Mouse (Mus musculus) forebrain, embryonic 16.5 days (tissue): ENCODE results near the gene Cd24a. TPM values are rescaled to one million over a fixed set of nuclear protein-coding genes. Genes with fewer than 3 reads are reported as not detected.

Experiments used
- ATAC-seq: fragments of 200-750 bp; cut with Nextera tagmentation; 2 replicates; pipeline ENCODE4 v1.8.0; 2017; ENCODE audit warnings: mild to moderate bottlenecking, moderate library complexity
- H3K27ac ChIP-seq: fragments of 300-500 bp; sonication (generic); 2 replicates; pipeline ENCODE4 v1.5.1; 2014; ENCODE audit warnings: low read length, control low read depth
- H3K27me3 ChIP-seq: fragments of 300-500 bp; sonication (generic); replicated peaks from 2 replicates; pipeline ENCODE4 v1.6.1; 2014; ENCODE audit warnings: low read length; ENCODE audit not compliant: control insufficient read depth, insufficient read depth
- H3K36me3 ChIP-seq: fragments of 300-500 bp; sonication (generic); 2 replicates; pipeline ENCODE4 v1.6.1; 2014; ENCODE audit not compliant: control insufficient read depth, insufficient read depth
- H3K4me1 ChIP-seq: fragments of 300-500 bp; sonication (generic); replicated peaks from 2 replicates; pipeline ENCODE4 v1.6.1; 2014; ENCODE audit warnings: low read length; ENCODE audit not compliant: control insufficient read depth, insufficient read depth
- H3K4me2 ChIP-seq: fragments of 300-500 bp; sonication (generic); 2 replicates; pipeline ENCODE4 v1.6.1; 2014; ENCODE audit warnings: mild to moderate bottlenecking, low read length, control low read depth
- H3K4me3 ChIP-seq: fragments of 300-500 bp; sonication (generic); replicated peaks from 2 replicates; pipeline ENCODE4 v1.5.1; 2014; ENCODE audit warnings: mild to moderate bottlenecking, low read length, control low read depth
- H3K9ac ChIP-seq: fragments of 300-500 bp; sonication (generic); replicated peaks from 2 replicates; pipeline ENCODE4 v1.6.1; 2014; ENCODE audit warnings: low read depth, low read length, control low read depth
- H3K9me3 ChIP-seq: fragments of 300-500 bp; sonication (generic); 2 replicates; pipeline ENCODE4 v1.6.1; 2016; ENCODE audit warnings: low read length; ENCODE audit not compliant: control insufficient read depth
- WGBS: fragments of 180-500 bp; shearing (Covaris S2); extraction: QIAGEN DNeasy Blood & Tissue Kit; methylation state at CpG from one replicate; pipeline ENCODE4 v1.1.7; 2014; 5-methylcytosine and 5-hydroxymethylcytosine counted together
- polyA plus RNA-seq: library from polyadenylated mRNA; unstranded; fragments of >200 nt; fragmentation: Nextera tagmentation; extraction: Ambion mirVana; gene quantifications from 2 replicates; pipeline ENCODE4 v1.2.1, GENCODE M21; 2015

The Cd24a gene
- polyA plus RNA-seq, 1 experiment from 2014 or later: 918 TPM

DNA sequence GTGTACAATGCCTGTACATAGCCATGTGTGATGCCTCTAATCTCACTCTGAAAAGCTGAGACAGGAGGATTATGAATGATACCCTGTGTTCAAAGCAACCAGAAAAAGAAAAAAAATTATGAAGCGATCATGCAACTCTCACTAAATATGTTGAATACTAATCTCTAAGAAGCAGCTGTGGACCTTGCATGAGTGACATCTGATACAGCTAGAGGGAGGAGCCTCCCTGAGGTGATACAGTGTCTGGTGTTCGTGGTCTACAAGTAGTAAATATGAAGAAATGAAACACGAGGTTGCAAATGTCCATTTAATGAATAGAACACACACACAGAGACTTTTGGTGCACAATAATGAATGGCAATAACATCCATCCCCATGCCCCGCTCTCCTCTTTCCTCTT lies 52.5 kb downstream of the Cd24a start:
- Histone ChIP-seq H3K36me3 (no peaks in the 10 kb centered on the region), H3K4me2 (no peak overlapping the region), H3K4me3 (no peak overlapping the region), H3K4me1 (peaks cover 11% of the 10 kb centered on the region), H3K9me3 (no peaks in the 10 kb centered on the region), H3K27me3 (no peaks in the 10 kb centered on the region), H3K27ac (peak overlapping the region; percentile 31; the same call in 1 of the 2 replicates), H3K9ac (no peak overlapping the region)
- 76% methylated on average over 4 of the region's 4 CpGs for WGBS
- peak; percentile 54; the same call in 1 of the 2 replicates for ATAC-seq

DNA sequence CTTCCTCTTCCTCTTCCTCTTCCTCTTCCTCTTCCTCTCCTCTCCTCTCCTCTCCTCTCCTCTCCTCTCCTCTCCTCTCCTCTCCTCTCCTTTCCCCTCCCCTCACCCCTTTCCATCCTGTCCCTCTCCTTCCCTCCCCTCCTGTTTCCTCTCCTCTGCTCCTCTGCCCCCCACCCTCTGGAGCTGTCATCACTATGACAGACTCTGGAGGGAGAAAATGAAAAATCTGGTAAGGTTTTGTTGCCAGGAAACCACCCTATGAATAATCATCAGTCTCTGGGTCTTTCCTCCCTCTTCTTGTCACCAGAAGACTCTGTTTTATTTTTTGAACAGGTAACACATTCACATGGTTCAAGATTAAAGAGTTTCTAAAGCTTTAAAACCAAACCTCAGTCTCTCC lies 53.0 kb downstream of the Cd24a start:
- ATAC-seq: peak; percentile 89
- Histone ChIP-seq H3K4me3 (no peak overlapping the region), H3K4me2 (no peak overlapping the region), H3K27me3 (no peaks in the 10 kb centered on the region), H3K9me3 (no peaks in the 10 kb centered on the region), H3K9ac (no peak overlapping the region), H3K27ac (peak overlapping the region; percentile 49; the same call in 1 of the 2 replicates), H3K4me1 (peaks cover 10% of the 10 kb centered on the region; the same call in 1 of the 2 replicates), H3K36me3 (no peaks in the 10 kb centered on the region)

DNA sequence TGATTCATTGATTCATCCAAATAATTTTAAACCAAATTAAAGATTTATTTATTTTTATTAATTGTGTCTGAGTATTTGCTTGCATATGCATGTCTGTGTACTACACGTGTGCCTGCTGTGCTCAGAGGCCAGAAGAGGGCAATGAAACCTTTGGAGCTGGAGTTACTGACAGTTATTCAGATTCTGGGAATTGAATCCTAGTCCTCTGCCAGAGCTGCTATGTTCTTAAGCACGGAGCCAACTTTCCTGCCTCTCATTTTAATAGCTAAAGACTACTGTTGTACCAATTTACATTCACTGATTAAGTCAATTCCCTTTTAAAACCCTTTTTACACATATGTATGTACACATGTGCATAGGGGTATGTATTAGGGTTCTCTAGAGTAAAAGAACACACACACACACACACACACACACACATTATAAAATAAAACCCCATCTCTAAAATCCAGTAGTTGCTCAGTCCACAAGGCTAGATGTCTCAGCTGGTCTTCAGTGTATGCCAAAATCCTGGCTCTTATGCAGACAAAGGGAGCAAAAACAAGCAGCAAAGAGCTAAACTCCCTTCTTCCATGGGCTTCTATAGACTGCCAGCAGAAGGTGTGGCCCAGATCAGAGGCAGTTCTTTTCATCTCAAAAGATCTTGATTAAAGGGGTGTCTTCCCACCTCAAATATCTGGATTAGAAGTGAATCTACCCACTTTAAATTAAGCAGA lies 53.7 kb downstream of the Cd24a start:
- WGBS: 26% methylated on average over 2 of the region's 2 CpGs
- H3K27ac ChIP-seq: peak overlapping the region; percentile 67
- peaks cover 10% of the 10 kb centered on the region; the same call in 1 of the 2 replicates for H3K4me1 ChIP-seq
- H3K4me3 ChIP-seq: no peak overlapping the region
- H3K4me2 ChIP-seq: no peak overlapping the region
- H3K36me3 ChIP-seq: no peaks in the 10 kb centered on the region
- H3K9me3 ChIP-seq: no peaks in the 10 kb centered on the region
- no peak overlapping the region for H3K9ac ChIP-seq
- H3K27me3 ChIP-seq: no peaks in the 10 kb centered on the region
- ATAC-seq: peak; percentile 70

DNA sequence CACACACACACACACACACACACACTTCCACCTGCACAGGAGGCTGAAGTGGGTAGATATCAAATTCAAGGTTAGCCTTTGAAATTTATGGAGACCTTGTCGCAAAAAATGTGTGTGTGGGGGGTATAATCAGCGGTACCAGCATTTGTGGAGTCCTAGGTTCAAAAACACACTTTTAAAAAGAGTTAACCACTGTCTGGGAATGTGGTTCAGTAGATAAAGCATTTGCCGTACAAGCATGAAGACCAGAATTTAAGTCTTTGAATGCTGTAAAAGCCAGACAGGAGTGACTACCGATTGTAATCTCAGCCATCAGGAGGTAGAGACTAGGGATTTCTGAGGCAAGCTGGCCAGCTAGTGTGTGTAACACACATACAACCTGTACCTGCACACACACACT lies 55.0 kb downstream of the Cd24a start:
- Histone ChIP-seq H3K4me3 (no peak overlapping the region), H3K36me3 (no peaks in the 10 kb centered on the region), H3K9me3 (no peaks in the 10 kb centered on the region), H3K4me2 (no peak overlapping the region), H3K27ac (no peak overlapping the region), H3K4me1 (peaks cover 10% of the 10 kb centered on the region; the same call in 1 of the 2 replicates), H3K9ac (no peak overlapping the region), H3K27me3 (no peaks in the 10 kb centered on the region)
- 92% methylated on average over 4 of the region's 4 CpGs for WGBS
- no peak for ATAC-seq

Other genes starting within 250 kb of the Cd24a start
- 3.9 and 4.5 TPM in 2 replicates for gene Bend3, start 99.5 kb upstream of the Cd24a start, polyA plus RNA-seq
- 23.0 TPM in 2 replicates for gene Gm9803, start 54.2 kb upstream of the Cd24a start, polyA plus RNA-seq
- 74.2 and 75.8 TPM in 2 replicates for gene 1700021F05Rik, start 37.3 kb upstream of the Cd24a start, polyA plus RNA-seq